Mouse (Mus musculus): ENCODE results near the gene C130050O18Rik. TPM values are rescaled to one million over a fixed set of nuclear protein-coding genes. Genes with fewer than 3 reads are reported as not detected.

C130050O18Rik gene
- total and polyA plus RNA-seq, 3 experiments = 0.12 to 0.21 TPM; not detected in 1

DNA sequence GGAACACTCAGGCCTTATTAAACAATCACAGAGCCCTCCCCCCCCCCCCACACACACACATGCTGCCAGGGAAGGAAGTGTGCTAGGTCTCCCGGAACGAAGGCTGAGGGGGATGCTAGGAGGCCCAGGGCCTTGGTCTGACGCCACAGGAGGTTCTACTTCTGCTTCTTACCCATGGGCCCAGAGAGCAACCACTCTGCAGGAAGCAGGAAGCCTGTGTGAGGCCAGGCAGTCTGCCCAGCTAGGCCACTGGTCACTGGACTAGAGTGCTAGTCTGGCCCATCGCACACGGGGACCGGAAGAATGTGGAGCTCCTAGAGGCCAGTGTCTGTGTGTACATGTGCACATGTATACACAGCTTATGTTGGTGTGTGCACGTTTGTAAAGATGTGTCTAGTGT, 3.4 kb downstream of the C130050O18Rik start:
- TF ChIP-seq CHD1 (IDR thresholded peaks at IDR 0.05; ENCODE audit: low read depth, low read length) = no peak
- TF ChIP-seq ELF1 (IDR thresholded peaks at IDR 0.05; ENCODE audit: low read depth, low read length) = no peak
- TF ChIP-seq KAT2A (conservative IDR thresholded peaks at IDR 0.05; ENCODE audit: low read depth, low read length) = no peak
- no peak for TF ChIP-seq USF1 (IDR thresholded peaks at IDR 0.05; ENCODE audit: low read depth, low read length)
- no peak for TF ChIP-seq TBP (IDR thresholded peaks at IDR 0.05; ENCODE audit: low read depth, low read length)
- TF ChIP-seq GABPA (IDR thresholded peaks at IDR 0.05; ENCODE audit: low read depth, low read length) = no peak
- TF ChIP-seq ZNF384 (IDR thresholded peaks at IDR 0.05; ENCODE audit: low read depth, low read length) = no peak
- TF ChIP-seq MEF2A (IDR thresholded peaks at IDR 0.05; ENCODE audit: extremely low read depth, insufficient replicate concordance, low read depth, low read length, poor library complexity, severe bottlenecking) = no peak
- TF ChIP-seq UBTF (IDR thresholded peaks at IDR 0.05; ENCODE audit: borderline replicate concordance, insufficient read depth, low read depth, low read length) = no peak
- no peak for TF ChIP-seq USF2 (IDR thresholded peaks at IDR 0.05; ENCODE audit: borderline replicate concordance in 1 of 2, insufficient read depth in 1 of 2, low read depth in 1 of 2, low read length in 2 of 2)
- no peak for TF ChIP-seq CTCF (IDR thresholded peaks at IDR 0.05 in 2 of 3, conservative IDR thresholded peaks at IDR 0.05 in 1 of 3; ENCODE audit: control insufficient read depth in 1 of 3, insufficient read depth in 1 of 3, low read depth in 2 of 3, low read length in 3 of 3, poor library complexity in 1 of 3, severe bottlenecking in 1 of 3)
- TF ChIP-seq ETS1 (IDR thresholded peaks at IDR 0.05; ENCODE audit: low read depth, low read length) = no peak
- TF ChIP-seq HCFC1 (IDR thresholded peaks at IDR 0.05; ENCODE audit: low read depth, low read length) = no peak
- no peak for TF ChIP-seq MAFK (IDR thresholded peaks at IDR 0.05; ENCODE audit: borderline replicate concordance, low read depth, low read length)
- TF ChIP-seq NELFE (IDR thresholded peaks at IDR 0.05; ENCODE audit: low read depth, low read length) = no peak
- TF ChIP-seq EP300 (IDR thresholded peaks at IDR 0.05; ENCODE audit: low read depth in 1 of 2, low read length in 2 of 2) = no peak
- TF ChIP-seq MAZ (IDR thresholded peaks at IDR 0.05; ENCODE audit: low read depth, low read length) = no peak
- H3K27me3 ChIP-seq (ENCODE audit: control insufficient read depth in 1 of 2, insufficient read depth in 2 of 2, low read length in 2 of 2) = no peaks in the 10 kb centered on the region
- peaks cover 0 to 3% of the 10 kb centered on the region in 2 experiments; a peak in 1 of 4 replicates for H3K4me1 ChIP-seq (ENCODE audit: control insufficient read depth in 1 of 2, insufficient read depth in 2 of 2, low read length in 2 of 2)
- H3K9ac ChIP-seq (ENCODE audit: control insufficient read depth, low read depth, low read length, poor library complexity, severe bottlenecking) = no peak overlapping the region
- no peaks in the 10 kb centered on the region for H3K9me3 ChIP-seq (replicated peaks; ENCODE audit: insufficient read depth, low read length)
- H3K79me2 ChIP-seq (ENCODE audit: control insufficient read depth, insufficient read depth, low read length, poor library complexity) = no peaks in the 10 kb centered on the region
- no peaks in the 10 kb centered on the region for H3K36me3 ChIP-seq (ENCODE audit: control insufficient read depth in 1 of 2, insufficient read depth in 2 of 2, low read length in 2 of 2)
- DNase-seq (ENCODE audit: low read depth, low spot score) = no peak
- no peak overlapping the region for H3K4me3 ChIP-seq (ENCODE audit: control insufficient read depth in 1 of 2, insufficient read depth in 1 of 2, low read depth in 2 of 2, low read length in 2 of 2)
- H3K27ac ChIP-seq (ENCODE audit: control insufficient read depth, low read depth, low read length) = no peak overlapping the region

GRCm38 (mm10) chr5:139409412-139409811, 4.3 kb downstream of the C130050O18Rik start:
- no peaks in the 10 kb centered on the region for H3K27me3 ChIP-seq (ENCODE audit: control insufficient read depth in 1 of 2, insufficient read depth in 2 of 2, low read length in 2 of 2)
- no peaks in the 10 kb centered on the region for H3K9me3 ChIP-seq (replicated peaks; ENCODE audit: insufficient read depth, low read length)
- H3K27ac ChIP-seq (ENCODE audit: control insufficient read depth, low read depth, low read length) = no peak overlapping the region
- H3K79me2 ChIP-seq (ENCODE audit: control insufficient read depth, insufficient read depth, low read length, poor library complexity) = no peaks in the 10 kb centered on the region
- H3K9ac ChIP-seq (ENCODE audit: control insufficient read depth, low read depth, low read length, poor library complexity, severe bottlenecking) = no peak overlapping the region
- H3K4me1 ChIP-seq (ENCODE audit: control insufficient read depth in 1 of 2, insufficient read depth in 2 of 2, low read length in 2 of 2) = peaks cover 0 to 3% of the 10 kb centered on the region in 2 experiments; a peak in 1 of 4 replicates
- no peak for DNase-seq (ENCODE audit: low read depth, low spot score)
- no peak overlapping the region for H3K4me3 ChIP-seq (ENCODE audit: control insufficient read depth in 1 of 2, insufficient read depth in 1 of 2, low read depth in 2 of 2, low read length in 2 of 2)
- no peaks in the 10 kb centered on the region for H3K36me3 ChIP-seq (ENCODE audit: control insufficient read depth in 1 of 2, insufficient read depth in 2 of 2, low read length in 2 of 2)
- TF ChIP-seq UBTF (IDR thresholded peaks at IDR 0.05; ENCODE audit: borderline replicate concordance, insufficient read depth, low read depth, low read length) = no peak
- no peak for TF ChIP-seq POLR2AphosphoS2 (IDR thresholded peaks at IDR 0.05; ENCODE audit: low read length)
- TF ChIP-seq MAZ (IDR thresholded peaks at IDR 0.05; ENCODE audit: low read depth, low read length) = no peak
- no peak for TF ChIP-seq SMC3 (IDR thresholded peaks at IDR 0.05; ENCODE audit: low read depth, low read length)
